20 mouse cellular contexts compared by ENCODE assay signal in genomic region chr1:151104346-151104745, GRCm38 (mm10).
A peak's percentile ranks its signal among the peaks of the same experiment; 100 is the strongest.
DNase-seq lines count a peak whose midpoint lies in the region; ATAC-seq and TF ChIP-seq lines count a peak whose summit lies in the region.
"Had no signal": no experiment of that assay in that cellular context is flagged by ENCODE, and none has a peak within 500 bp of the region (broad histone marks: within the 10 kb centered on the region; RNA-seq: fewer than 3 reads in every experiment).

No protein-coding gene starts in this region.

- no peak for DNase-seq in gastrocnemius, adult 2 months
- no peak for DNase-seq in gastrocnemius, adult 8-10 months (ENCODE audit: low spot score in 2 of 2)
- peak; percentile 36 for DNase-seq in heart, embryonic 10.5 days (ENCODE audit: low spot score)
- DNase-seq in heart, postnatal 36 days: no peak
- DNase-seq in midbrain, embryonic 11.5 days (ENCODE audit: low spot score, missing footprints): peak; percentile 82
- no peak for DNase-seq in midbrain, postnatal 0 days (ENCODE audit: low spot score)
- DNase-seq in left cerebral cortex, postnatal 10 days (ENCODE audit: extremely low spot score in 1 of 2, low spot score in 2 of 2): no peak
- DNase-seq: adrenal gland, adult 8-10 months; adrenal gland, postnatal 25 days; cerebellum, adult 18-20 months; cerebellum, adult 9-10 months; cerebellum, postnatal 14 days; gastrocnemius, postnatal 25 days; heart, postnatal 14 days had no signal

- peaks cover 21% of the 10 kb centered on the region for H3K4me1 ChIP-seq in heart, embryonic 10.5 days
- H3K4me1 ChIP-seq in midbrain, embryonic 11.5 days (ENCODE audit: control insufficient read depth, insufficient read depth, low read length): no peaks in the 10 kb centered on the region
- no peaks in the 10 kb centered on the region for H3K4me1 ChIP-seq in midbrain, postnatal 0 days (ENCODE audit: insufficient read depth, low read length)
- H3K4me1 ChIP-seq: forebrain, embryonic 13.5 days had no signal

- no peak for ATAC-seq in midbrain, embryonic 11.5 days (ENCODE audit: low FRiP score)
- ATAC-seq in midbrain, postnatal 0 days (ENCODE audit: low FRiP score): no peak
- ATAC-seq: activated CD4-positive, CD25-positive, alpha-beta regulatory T cell, adult 4 months; forebrain, embryonic 13.5 days had no signal

- no peak for TF ChIP-seq CTCF in gastrocnemius, adult 2 months (IDR thresholded peaks at IDR 0.05)
- TF ChIP-seq CTCF in midbrain, postnatal 0 days (IDR thresholded peaks at IDR 0.05): no peak

- H3K4me2 ChIP-seq in midbrain, embryonic 11.5 days: no peak overlapping the region
- H3K4me2 ChIP-seq in midbrain, postnatal 0 days (ENCODE audit: low read depth, low read length, poor library complexity, severe bottlenecking): no peak overlapping the region
- H3K4me2 ChIP-seq: forebrain, embryonic 13.5 days; heart, embryonic 13.5 days; hindbrain, embryonic 13.5 days had no signal

- H3K27me3 ChIP-seq in heart, embryonic 10.5 days (ENCODE audit: insufficient read depth, poor library complexity, severe bottlenecking): no peaks in the 10 kb centered on the region
- no peaks in the 10 kb centered on the region for H3K27me3 ChIP-seq in midbrain, embryonic 11.5 days (ENCODE audit: control insufficient read depth, insufficient read depth, low read length)
- H3K27me3 ChIP-seq in midbrain, postnatal 0 days (ENCODE audit: insufficient read depth, low read length): no peaks in the 10 kb centered on the region
- H3K27me3 ChIP-seq: forebrain, embryonic 13.5 days; heart, embryonic 13.5 days; hindbrain, embryonic 13.5 days had no signal

- H3K36me3 ChIP-seq in heart, embryonic 10.5 days: no peaks in the 10 kb centered on the region
- H3K36me3 ChIP-seq in midbrain, embryonic 11.5 days (ENCODE audit: control insufficient read depth, insufficient read depth, low read length): no peaks in the 10 kb centered on the region
- H3K36me3 ChIP-seq in midbrain, postnatal 0 days (ENCODE audit: insufficient read depth, low read length): no peaks in the 10 kb centered on the region
- H3K36me3 ChIP-seq: forebrain, embryonic 10.5 days; heart, embryonic 13.5 days; hindbrain, embryonic 10.5 days; hindbrain, embryonic 13.5 days had no signal

- 0 out of 2 replicates have a peak overlapping the region, but pooled peaks have one; percentile 6 for H3K27ac ChIP-seq in gastrocnemius, adult 2 months
- no peak overlapping the region for H3K27ac ChIP-seq in heart, embryonic 10.5 days
- H3K27ac ChIP-seq in midbrain, embryonic 11.5 days (ENCODE audit: low read depth, low read length): no peak overlapping the region
- H3K27ac ChIP-seq in midbrain, postnatal 0 days (ENCODE audit: low read depth, low read length): no peak overlapping the region
- H3K27ac ChIP-seq: forebrain, embryonic 10.5 days; forebrain, embryonic 13.5 days; hindbrain, embryonic 10.5 days; hindbrain, embryonic 13.5 days had no signal

- intact Hi-C loops in gastrocnemius, adult 2 months (cut with DNase I): no loop called here
- intact Hi-C loops in heart, postnatal 36 days (cut with DNase I): loop anchor here (2.0 kb wide), 1 partner anchor 24 kb away; no protein-coding TSS in a partner anchor
- intact Hi-C loops in left cerebral cortex, postnatal 10 days (cut with DNase I): no loop called here

- H3K9ac ChIP-seq in midbrain, embryonic 11.5 days (ENCODE audit: low read length): no peak overlapping the region
- no peak overlapping the region for H3K9ac ChIP-seq in midbrain, postnatal 0 days (replicated peaks; ENCODE audit: low read length, poor library complexity, severe bottlenecking)
- H3K9ac ChIP-seq: forebrain, embryonic 13.5 days; heart, embryonic 13.5 days; hindbrain, embryonic 13.5 days had no signal

- 83% methylated on average over 5 of the region's 5 CpGs for WGBS in heart, embryonic 10.5 days
- WGBS in midbrain, embryonic 11.5 days: 92% methylated on average over 5 of the region's 5 CpGs
- WGBS in midbrain, postnatal 0 days: 89% methylated on average over 5 of the region's 5 CpGs

- no peaks in the 10 kb centered on the region for H3K9me3 ChIP-seq in heart, embryonic 10.5 days
- no peaks in the 10 kb centered on the region for H3K9me3 ChIP-seq in midbrain, embryonic 11.5 days (ENCODE audit: control insufficient read depth, low read length)
- H3K9me3 ChIP-seq in midbrain, postnatal 0 days (ENCODE audit: low read length): no peaks in the 10 kb centered on the region
- H3K9me3 ChIP-seq: forebrain, embryonic 10.5 days; forebrain, embryonic 13.5 days; heart, embryonic 13.5 days; hindbrain, embryonic 10.5 days; hindbrain, embryonic 13.5 days had no signal

- H3K4me3 ChIP-seq in gastrocnemius, adult 2 months: no peak overlapping the region
- H3K4me3 ChIP-seq in heart, embryonic 10.5 days: no peak overlapping the region
- H3K4me3 ChIP-seq in midbrain, embryonic 11.5 days (ENCODE audit: low read depth, low read length): no peak overlapping the region
- no peak overlapping the region for H3K4me3 ChIP-seq in midbrain, postnatal 0 days (ENCODE audit: low read depth, low read length)
- H3K4me3 ChIP-seq: forebrain, embryonic 10.5 days; forebrain, embryonic 13.5 days; heart, embryonic 13.5 days; hindbrain, embryonic 10.5 days; hindbrain, embryonic 13.5 days had no signal

Comparison
In these comparisons a context has a peak if more than half of its experiments do, and no peak if none do; other contexts are left out.
1. DNase-seq: peak in heart, embryonic 10.5 days (single experiment) and midbrain, embryonic 11.5 days (single experiment); none in gastrocnemius, adult 2 months (single experiment), gastrocnemius, adult 8-10 months (0 of 2), heart, postnatal 36 days (0 of 2), midbrain, postnatal 0 days (single experiment) and left cerebral cortex, postnatal 10 days (0 of 2).